Mouse (Mus musculus) CD4-positive, CD25-positive, alpha-beta regulatory T cell, adult 4 months (primary cell): ENCODE measurements around the gene Xpc. TPM values are rescaled to one million over a fixed set of nuclear protein-coding genes. Genes with fewer than 3 reads are reported as not detected.
"Not testable (repeated sequence)": the region's sequence is repeated elsewhere in the genome, so short reads cannot be mapped to it uniquely, and the experiment has no call there.

Experiments
- ATAC-seq: one replicate; pipeline ENCODE4 v1.8.0; 2017
- polyA plus RNA-seq, 2 experiments: library from polyadenylated mRNA; unstranded; fragments of 100-300 nt; shearing (Covaris generic); gene quantifications; one replicate each; pipeline ENCODE4 v1.2.1; 2017

Gene Xpc
- polyA plus RNA-seq, 2 experiments from 2014 or later: 13.4 to 18.2 TPM

- ATAC-seq: not testable (repeated sequence)
Observed at GRCm38 (mm10) chr6:91471427-91471826, 44.3 kb downstream of the Xpc start.

GRCm38 (mm10) chr6:91470712-91471111 is 45.0 kb downstream of the Xpc start:
- ATAC-seq: no peak

GRCm38 (mm10) chr6:91467106-91467505 is 48.6 kb downstream of the Xpc start:
- ATAC-seq: no peak

- no peak for ATAC-seq
Observed at GRCm38 (mm10) chr6:91465756-91466155, 49.9 kb downstream of the Xpc start.

GRCm38 (mm10) chr6:91459471-91459870 is 56.2 kb downstream of the Xpc start:
- no peak for ATAC-seq

GRCm38 (mm10) chr6:91454546-91454945 is 61.1 kb downstream of the Xpc start:
- no peak for ATAC-seq

GRCm38 (mm10) chr6:91452056-91452455 is 63.6 kb downstream of the Xpc start:
- ATAC-seq: no peak

- ATAC-seq: no peak
Observed at GRCm38 (mm10) chr6:91449472-91450225, 66.0 kb downstream of the Xpc start.

- ATAC-seq: no peak
Observed at GRCm38 (mm10) chr6:91445316-91445715, 70.4 kb downstream of the Xpc start.

GRCm38 (mm10) chr6:91441145-91441662 is 74.5 kb downstream of the Xpc start:
- ATAC-seq: peak; percentile 48

- peak; percentile 97 for ATAC-seq
Observed at GRCm38 (mm10) chr6:91440474-91441144, 75.1 kb downstream of the Xpc start.

Other genes with a start within 250 kb of the Xpc start
- not detected for gene Wnt7a, start 104.5 kb downstream of the Xpc start, polyA plus RNA-seq
- 10 to 100 TPM; 10.5 to 11.4 TPM for gene Chchd4, start 42.3 kb downstream of the Xpc start, polyA plus RNA-seq
- gene Tmem43, start 42.2 kb downstream of the Xpc start, polyA plus RNA-seq: 10 to 100 TPM; 62.2 to 99.3 TPM
- gene Lsm3, start within 50 bp of the Xpc start, polyA plus RNA-seq: 100 to 1,000 TPM; 129 to 140 TPM
- 10 to 100 TPM; 43.3 to 45.1 TPM for gene Slc6a6, start 168.2 kb upstream of the Xpc start, polyA plus RNA-seq